Mouse (Mus musculus): Measurements from ENCODE around the gene Copz2.

The Copz2 gene

GRCm38 (mm10) chr11:96863206-96863995 lies 13.7 kb downstream of the Copz2 start:
- peak; percentile 82 for DNase-seq (ENCODE audit: low read depth, low spot score)

GRCm38 (mm10) chr11:96867149-96867548 lies 17.5 kb downstream of the Copz2 start:
- DNase-seq (ENCODE audit: low read depth, low spot score): peak; percentile 83

- DNase-seq (ENCODE audit: low read depth, low spot score): peak; percentile 34
Measured at GRCm38 (mm10) chr11:96872441-96873379, 23.0 kb downstream of the Copz2 start.

- DNase-seq (ENCODE audit: low read depth, low spot score): no peak
Measured at GRCm38 (mm10) chr11:96873601-96874140, 24.0 kb downstream of the Copz2 start.

GRCm38 (mm10) chr11:96875270-96875669 lies 25.6 kb downstream of the Copz2 start:
- no peak for DNase-seq (ENCODE audit: low read depth, low spot score)

GRCm38 (mm10) chr11:96875745-96876144 lies 26.1 kb downstream of the Copz2 start:
- peak; percentile 76 for DNase-seq (ENCODE audit: low read depth, low spot score)

- no peak for DNase-seq (ENCODE audit: low read depth, low spot score)
Measured at GRCm38 (mm10) chr11:96876300-96877040, 26.8 kb downstream of the Copz2 start.

GRCm38 (mm10) chr11:96877071-96877470 lies 27.4 kb downstream of the Copz2 start:
- DNase-seq (ENCODE audit: low read depth, low spot score): no peak

GRCm38 (mm10) chr11:96878715-96879114 lies 29.0 kb downstream of the Copz2 start:
- DNase-seq (ENCODE audit: low read depth, low spot score): no peak

- DNase-seq (ENCODE audit: low read depth, low spot score): no peak
Measured at GRCm38 (mm10) chr11:96879359-96879758, 29.7 kb downstream of the Copz2 start.

GRCm38 (mm10) chr11:96880296-96880695 lies 30.6 kb downstream of the Copz2 start:
- DNase-seq (ENCODE audit: low read depth, low spot score): no peak

GRCm38 (mm10) chr11:96885901-96886340 lies 36.3 kb downstream of the Copz2 start:
- no peak for DNase-seq (ENCODE audit: low read depth, low spot score)

- DNase-seq (ENCODE audit: low read depth, low spot score): no peak
Measured at GRCm38 (mm10) chr11:96886942-96887546, 37.4 kb downstream of the Copz2 start.

- no peak for DNase-seq (ENCODE audit: low read depth, low spot score)
Measured at GRCm38 (mm10) chr11:96891784-96892527, 42.3 kb downstream of the Copz2 start.

GRCm38 (mm10) chr11:96893203-96893842 lies 43.7 kb downstream of the Copz2 start:
- DNase-seq (ENCODE audit: low read depth, low spot score): no peak

GRCm38 (mm10) chr11:96895886-96896285 lies 46.2 kb downstream of the Copz2 start:
- DNase-seq (ENCODE audit: low read depth, low spot score): no peak

GRCm38 (mm10) chr11:96899449-96900306 lies 50.0 kb downstream of the Copz2 start:
- DNase-seq (ENCODE audit: low read depth, low spot score): peak; percentile 48

GRCm38 (mm10) chr11:96901332-96901731 lies 51.7 kb downstream of the Copz2 start:
- no peak for DNase-seq (ENCODE audit: low read depth, low spot score)
